Mouse (Mus musculus): Measurements from ENCODE around the gene Sgip1.
A peak's percentile ranks its signal among the peaks of the same experiment; 100 is the strongest.

Sgip1 gene

DNA sequence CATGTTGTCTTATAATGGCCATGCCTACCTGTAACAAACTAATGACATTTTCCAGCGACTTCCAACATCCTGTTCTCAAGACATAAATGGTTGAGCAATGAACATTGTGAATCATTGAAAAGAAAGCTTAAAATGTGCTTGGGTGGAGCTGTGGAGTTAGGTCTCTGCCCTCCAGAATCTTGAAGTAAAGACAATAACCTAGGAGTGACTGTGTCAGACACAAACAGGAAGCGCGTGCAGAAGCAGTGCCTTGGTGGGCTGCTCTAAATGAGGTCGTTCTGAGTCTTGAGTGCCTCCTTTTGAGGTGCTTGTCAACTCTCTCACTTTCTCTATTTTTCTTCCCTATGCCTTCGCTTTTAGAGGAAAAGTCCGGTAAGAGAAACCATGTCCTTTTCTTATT lies 159.1 kb downstream of the Sgip1 start:
- no peak for DNase-seq

GRCm38 (mm10) chr4:102907843-102908427 lies 166.8 kb downstream of the Sgip1 start:
- peak; percentile 17 for DNase-seq

- DNase-seq = no peak
Observed at GRCm38 (mm10) chr4:102910191-102910590, 169.1 kb downstream of the Sgip1 start.

- no peak for DNase-seq
Observed at GRCm38 (mm10) chr4:102913176-102913575, 172.1 kb downstream of the Sgip1 start.

- no peak for DNase-seq
Observed at GRCm38 (mm10) chr4:102913700-102914327, 172.7 kb downstream of the Sgip1 start.

GRCm38 (mm10) chr4:102918191-102918590 lies 177.1 kb downstream of the Sgip1 start:
- no peak for DNase-seq

DNA sequence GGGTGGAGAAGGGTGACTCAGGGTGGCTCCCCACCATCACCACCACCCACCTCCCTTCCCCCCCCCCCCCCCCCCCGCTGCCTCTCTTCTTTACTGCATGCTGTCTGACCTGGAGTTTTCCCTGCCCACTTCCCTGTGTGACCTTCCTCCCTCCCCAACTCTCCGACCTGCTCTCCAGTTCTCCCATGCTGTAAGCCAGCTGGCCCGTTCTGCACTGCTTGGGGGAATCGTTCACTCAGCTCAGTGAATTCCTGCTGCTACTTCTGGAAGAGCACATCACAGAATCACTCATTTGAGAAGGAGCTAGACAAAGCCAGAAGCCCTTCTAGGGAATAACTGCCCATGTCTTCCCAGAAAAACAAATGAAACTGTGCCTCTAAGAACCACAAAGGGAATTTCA lies 188.4 kb downstream of the Sgip1 start:
- DNase-seq = no peak

DNA sequence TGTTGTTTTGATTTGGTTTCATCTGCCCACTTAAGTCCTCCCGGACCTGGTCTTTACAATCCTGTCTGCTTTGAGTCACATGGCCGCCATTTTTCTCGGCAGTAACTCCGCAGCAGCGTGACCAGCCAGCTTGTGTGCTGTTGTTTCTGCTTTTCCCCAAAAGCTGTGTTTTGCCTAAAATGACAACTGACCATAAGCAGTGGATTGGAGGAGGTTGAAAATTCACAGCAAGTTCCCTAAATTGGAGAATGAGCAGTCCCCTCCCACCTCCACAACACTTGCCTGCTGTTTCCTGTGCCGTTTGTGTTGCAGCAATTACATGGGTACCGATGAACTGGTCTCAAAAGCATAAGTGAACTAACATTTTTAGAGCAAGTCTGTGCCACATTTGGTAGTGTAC lies 189.6 kb downstream of the Sgip1 start:
- DNase-seq = no peak

DNA sequence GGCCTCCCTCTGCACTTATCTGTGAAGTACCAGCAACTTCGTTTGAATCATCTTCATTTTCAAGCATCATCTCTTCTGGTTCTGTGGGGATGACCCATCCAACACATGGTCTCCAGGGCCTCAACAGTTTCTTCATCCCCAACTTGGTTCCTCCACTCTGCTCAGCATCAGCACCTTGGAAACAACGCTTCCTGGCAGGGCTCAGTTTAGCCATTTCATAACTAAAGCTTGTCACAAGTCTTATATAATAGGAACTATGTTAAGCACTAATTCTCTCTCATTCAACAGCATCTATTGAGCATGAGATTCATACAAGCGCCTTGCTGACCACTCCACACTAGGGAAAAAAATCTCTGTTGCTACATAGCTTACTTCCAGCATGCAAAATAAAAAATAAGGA lies 199.2 kb downstream of the Sgip1 start:
- no peak for DNase-seq

- DNase-seq = no peak
Observed at GRCm38 (mm10) chr4:102940738-102941137, 199.6 kb downstream of the Sgip1 start.

- no peak for DNase-seq
Observed at GRCm38 (mm10) chr4:102944325-102944724, 203.2 kb downstream of the Sgip1 start.

GRCm38 (mm10) chr4:102952476-102952875 lies 211.4 kb downstream of the Sgip1 start:
- no peak for DNase-seq

GRCm38 (mm10) chr4:102955294-102955956 lies 214.3 kb downstream of the Sgip1 start:
- DNase-seq = no peak

- no peak for DNase-seq
Observed at GRCm38 (mm10) chr4:102959409-102959808, 218.3 kb downstream of the Sgip1 start.

- no peak for DNase-seq
Observed at GRCm38 (mm10) chr4:102964174-102964573, 223.1 kb downstream of the Sgip1 start.

- DNase-seq = no peak
Observed at GRCm38 (mm10) chr4:102967811-102968210, 226.7 kb downstream of the Sgip1 start.

DNA sequence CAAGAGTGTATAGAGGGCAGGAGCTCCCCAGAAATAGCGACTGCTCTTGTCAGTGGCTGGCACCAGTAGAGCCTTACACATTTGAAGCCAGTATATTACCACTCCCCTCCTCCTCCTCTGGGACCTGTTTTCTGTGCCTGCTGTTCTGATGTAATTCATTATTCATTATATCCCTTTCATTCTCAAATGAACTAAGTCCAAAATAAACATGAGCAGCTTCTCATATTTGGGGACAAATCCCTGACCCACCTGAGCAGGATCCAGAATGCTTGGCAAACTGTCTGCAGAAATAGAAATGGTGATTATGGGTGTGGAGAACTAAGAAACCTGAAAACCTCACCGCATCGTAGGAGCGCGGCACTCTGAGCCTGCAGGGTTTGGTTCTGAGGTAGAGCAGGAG lies 228.5 kb downstream of the Sgip1 start:
- DNase-seq = no peak

GRCm38 (mm10) chr4:102971159-102971558 lies 230.1 kb downstream of the Sgip1 start:
- no peak for DNase-seq

GRCm38 (mm10) chr4:102972071-102972470 lies 231.0 kb downstream of the Sgip1 start:
- no peak for DNase-seq

DNA sequence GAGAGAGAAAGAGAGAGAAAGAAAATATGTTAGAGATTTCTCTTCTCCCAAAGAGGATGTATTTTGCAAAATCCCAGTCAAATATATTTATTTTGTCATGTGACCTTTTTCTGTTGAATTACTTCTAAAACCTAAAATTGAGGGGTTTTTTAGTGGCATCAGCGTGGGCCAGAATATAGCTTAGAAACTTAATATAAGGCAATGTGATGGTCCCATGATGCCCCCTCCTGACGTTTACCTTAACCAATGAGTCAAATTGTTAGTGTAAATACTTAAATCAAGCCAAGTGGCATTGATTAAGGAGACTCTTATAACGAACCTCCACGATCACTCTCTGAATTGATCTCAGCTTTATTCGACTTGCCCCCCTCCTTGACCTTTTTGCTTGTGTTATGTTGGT lies 233.1 kb downstream of the Sgip1 start:
- DNase-seq = no peak

DNA sequence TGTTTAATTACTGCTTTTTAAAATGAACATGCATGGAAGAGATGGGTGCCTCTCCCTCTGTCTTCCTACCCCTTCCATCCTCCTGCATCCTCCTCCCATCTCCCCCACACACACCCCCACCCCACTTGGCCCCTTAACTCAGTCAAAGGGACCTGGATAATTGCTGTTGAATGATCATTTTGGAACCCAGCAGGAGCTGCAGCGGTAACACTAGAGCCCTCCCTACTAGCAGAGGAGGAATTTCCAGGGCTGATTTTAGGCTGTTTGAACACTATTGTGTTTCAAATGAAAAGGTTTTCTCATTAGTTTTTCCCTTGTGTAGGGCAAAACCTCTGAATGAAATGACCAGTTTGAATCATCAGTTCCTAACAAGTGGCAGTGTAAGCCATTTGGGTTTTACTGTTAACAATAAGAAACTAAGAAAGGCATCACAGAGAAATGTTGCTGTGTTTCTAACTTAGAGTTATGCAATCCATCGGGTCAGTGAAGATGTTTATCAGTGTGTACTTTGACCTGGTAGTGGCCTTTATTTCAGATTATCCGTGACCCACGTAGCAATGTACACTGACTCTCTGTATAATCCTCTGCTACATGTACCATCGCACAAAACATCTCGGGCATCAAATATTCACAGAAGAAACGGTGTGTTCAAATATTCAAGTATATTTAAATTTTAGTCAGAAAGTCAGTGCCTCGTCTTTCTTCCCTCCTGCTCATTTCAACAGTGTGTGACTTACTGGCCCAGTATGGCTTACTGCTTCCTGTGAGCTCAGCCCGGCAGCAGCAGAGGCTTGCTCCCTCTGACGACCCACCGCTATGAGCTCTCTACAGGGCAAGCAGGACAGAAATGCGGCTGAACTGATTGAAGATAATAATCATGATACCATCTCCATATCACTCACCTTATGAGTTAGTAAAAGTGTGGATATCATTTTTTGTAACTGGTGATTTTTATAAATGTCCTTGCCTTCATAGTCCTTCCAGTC lies 235.5 kb downstream of the Sgip1 start:
- DNase-seq = no peak

DNA sequence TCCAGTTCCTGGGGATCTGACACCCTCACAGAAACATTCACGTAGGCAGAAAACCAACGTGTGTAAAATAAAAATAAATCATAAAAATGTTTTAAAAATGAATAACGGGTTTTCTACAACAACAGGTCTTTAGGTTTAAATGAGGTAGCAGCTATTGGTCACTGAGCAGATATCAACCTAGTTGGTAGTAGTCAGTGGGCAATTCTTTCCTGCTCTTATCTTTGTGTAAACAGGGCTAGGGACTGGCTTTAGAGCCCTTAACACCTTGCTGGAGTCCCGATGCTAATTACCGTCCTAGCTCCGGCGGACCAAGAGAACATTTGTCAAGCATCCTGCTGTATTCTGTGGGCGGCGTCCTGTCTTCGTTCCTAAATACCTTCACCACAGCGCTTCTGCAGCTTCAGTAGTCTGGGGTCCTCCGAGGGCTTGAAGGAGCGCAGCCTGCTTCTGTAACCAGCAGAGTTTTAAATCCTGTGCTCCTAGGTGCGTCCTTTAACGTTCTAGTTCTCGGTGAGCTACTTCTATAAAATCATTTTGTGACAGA lies 236.8 kb downstream of the Sgip1 start:
- no peak for DNase-seq

- DNase-seq = no peak
Observed at GRCm38 (mm10) chr4:102978440-102978839, 237.3 kb downstream of the Sgip1 start, which contains the start of gene Tctex1d1. TSS of gene Tctex1d1 (plus strand) at chr4:102978606.

Measured in lung, postnatal 14 days (tissue).